Mouse (Mus musculus): ENCODE data around the gene Gucd1. TPM values are rescaled to one million over a fixed set of nuclear protein-coding genes. Genes with fewer than 3 reads are reported as not detected.
A peak's percentile ranks its signal among the peaks of the same experiment; 100 is the strongest.
"Not testable (repeated sequence)": the region's sequence is repeated elsewhere in the genome, so short reads cannot be mapped to it uniquely, and the experiment has no call there.

Gene Gucd1
- polyA plus RNA-seq, 1 experiment from 2014 or later, result 23.6 TPM

GRCm38 (mm10) chr10:75456061-75456831 lies 61.5 kb downstream of the Gucd1 start:
- peak; percentile 79 for ATAC-seq (ENCODE audit: borderline replicate concordance, extremely low read depth, low FRiP score, low TSS enrichment)
- H3K4me2 ChIP-seq, H3K4me3 ChIP-seq, H3K9me3 ChIP-seq, H3K9ac ChIP-seq, H3K27me3 ChIP-seq, H3K36me3 ChIP-seq: not testable (repeated sequence)
- H3K27ac ChIP-seq, result peak overlapping the region; percentile 67
- WGBS, result 34% methylated on average over 14 of the region's 18 CpGs
- peaks cover 19% of the 10 kb centered on the region for H3K4me1 ChIP-seq

- ATAC-seq (ENCODE audit: borderline replicate concordance, extremely low read depth, low FRiP score, low TSS enrichment), result peak; percentile 82
- whole genome bisulfite sequencing, result 15% methylated on average over 10 of the region's 10 CpGs
- H3K4me1 ChIP-seq, result peaks cover 47% of the 10 kb centered on the region
- H3K4me3 ChIP-seq, result no peak overlapping the region
- H3K4me2 ChIP-seq, result peak overlapping the region; percentile 9; the same call in 1 of the 2 replicates
- no peaks in the 10 kb centered on the region for H3K9me3 ChIP-seq
- H3K36me3 ChIP-seq, result no peaks in the 10 kb centered on the region
- H3K27me3 ChIP-seq, result no peaks in the 10 kb centered on the region
- H3K27ac ChIP-seq, result peak overlapping the region; percentile 85
- H3K9ac ChIP-seq, result no peak overlapping the region
Observed at GRCm38 (mm10) chr10:75451036-75451786, 66.6 kb downstream of the Gucd1 start.

GRCm38 (mm10) chr10:75450331-75450730 lies 67.4 kb downstream of the Gucd1 start:
- no peak overlapping the region for H3K4me2 ChIP-seq
- no peak for ATAC-seq (ENCODE audit: borderline replicate concordance, extremely low read depth, low FRiP score, low TSS enrichment)
- H3K27me3 ChIP-seq, result no peaks in the 10 kb centered on the region
- no peaks in the 10 kb centered on the region for H3K36me3 ChIP-seq
- no peak overlapping the region for H3K4me3 ChIP-seq
- 87% methylated on average over 8 of the region's 8 CpGs for WGBS
- H3K27ac ChIP-seq, result peak overlapping the region; percentile 85
- H3K4me1 ChIP-seq, result peaks cover 45% of the 10 kb centered on the region
- no peak overlapping the region for H3K9ac ChIP-seq
- no peaks in the 10 kb centered on the region for H3K9me3 ChIP-seq

- Histone ChIP-seq H3K9ac (no peak overlapping the region), H3K9me3 (no peaks in the 10 kb centered on the region), H3K36me3 (no peaks in the 10 kb centered on the region), H3K4me3 (no peak overlapping the region), H3K4me2 (no peak overlapping the region), H3K27me3 (no peaks in the 10 kb centered on the region), H3K27ac (no peak overlapping the region), H3K4me1 (peaks cover 58% of the 10 kb centered on the region)
- WGBS, result 75% methylated on average over 6 of the region's 6 CpGs
- ATAC-seq (ENCODE audit: borderline replicate concordance, extremely low read depth, low FRiP score, low TSS enrichment), result no peak
Observed at GRCm38 (mm10) chr10:75448806-75449420, 68.9 kb downstream of the Gucd1 start.

GRCm38 (mm10) chr10:75447489-75447888 lies 70.3 kb downstream of the Gucd1 start:
- no peak for ATAC-seq (ENCODE audit: borderline replicate concordance, extremely low read depth, low FRiP score, low TSS enrichment)
- no peaks in the 10 kb centered on the region for H3K27me3 ChIP-seq
- WGBS, result 78% methylated on average over 11 of the region's 11 CpGs
- H3K36me3 ChIP-seq, result no peaks in the 10 kb centered on the region
- H3K4me3 ChIP-seq, result no peak overlapping the region
- H3K9ac ChIP-seq, result no peak overlapping the region
- H3K9me3 ChIP-seq, result no peaks in the 10 kb centered on the region
- H3K4me1 ChIP-seq, result peaks cover 58% of the 10 kb centered on the region
- 0 out of 2 replicates have a peak overlapping the region, but pooled peaks have one; percentile 16 for H3K27ac ChIP-seq
- H3K4me2 ChIP-seq, result no peak overlapping the region

- Histone ChIP-seq H3K27ac (peak overlapping the region; percentile 56), H3K4me1 (peaks cover 50% of the 10 kb centered on the region), H3K4me3 (no peak overlapping the region), H3K9ac (no peak overlapping the region), H3K4me2 (0 out of 2 replicates have a peak overlapping the region, but pooled peaks have one; percentile 4), H3K36me3 (no peaks in the 10 kb centered on the region), H3K27me3 (no peaks in the 10 kb centered on the region), H3K9me3 (no peaks in the 10 kb centered on the region)
- peak; percentile 46; the same call in 1 of the 2 replicates for ATAC-seq (ENCODE audit: borderline replicate concordance, extremely low read depth, low FRiP score, low TSS enrichment)
- WGBS, result 62% methylated on average over 13 of the region's 13 CpGs
Observed at GRCm38 (mm10) chr10:75446501-75447083, 71.2 kb downstream of the Gucd1 start.

- H3K27ac ChIP-seq, result peak overlapping the region; percentile 47
- H3K4me2 ChIP-seq, result no peak overlapping the region
- WGBS, result 32% methylated on average over 8 of the region's 8 CpGs
- H3K9me3 ChIP-seq, result no peaks in the 10 kb centered on the region
- H3K4me1 ChIP-seq, result peaks cover 34% of the 10 kb centered on the region
- no peak overlapping the region for H3K9ac ChIP-seq
- no peaks in the 10 kb centered on the region for H3K36me3 ChIP-seq
- ATAC-seq (ENCODE audit: borderline replicate concordance, extremely low read depth, low FRiP score, low TSS enrichment), result no peak
- H3K4me3 ChIP-seq, result no peak overlapping the region
- no peaks in the 10 kb centered on the region for H3K27me3 ChIP-seq
Observed at GRCm38 (mm10) chr10:75445030-75445429, 72.7 kb downstream of the Gucd1 start.

GRCm38 (mm10) chr10:75444111-75444826 lies 73.5 kb downstream of the Gucd1 start:
- Histone ChIP-seq H3K4me2 (no peak overlapping the region), H3K4me3 (no peak overlapping the region), H3K27me3 (no peaks in the 10 kb centered on the region), H3K9ac (no peak overlapping the region), H3K36me3 (no peaks in the 10 kb centered on the region), H3K27ac (no peak overlapping the region; the same call in 1 of the 2 replicates), H3K9me3 (no peaks in the 10 kb centered on the region), H3K4me1 (peaks cover 35% of the 10 kb centered on the region)
- ATAC-seq (ENCODE audit: borderline replicate concordance, extremely low read depth, low FRiP score, low TSS enrichment), result 0 out of 2 replicates have a peak, but pooled peaks have one; percentile 25
- WGBS, result 70% methylated on average over 19 of the region's 19 CpGs

- H3K36me3 ChIP-seq, result no peaks in the 10 kb centered on the region
Observed at GRCm38 (mm10) chr10:75443017-75443416, 74.8 kb downstream of the Gucd1 start.

GRCm38 (mm10) chr10:75441800-75442199 lies 76.0 kb downstream of the Gucd1 start:
- H3K4me1 ChIP-seq, result peaks cover 34% of the 10 kb centered on the region
- H3K4me3 ChIP-seq, result no peak overlapping the region
- H3K27me3 ChIP-seq, result no peaks in the 10 kb centered on the region
- no peak for ATAC-seq (ENCODE audit: borderline replicate concordance, extremely low read depth, low FRiP score, low TSS enrichment)
- WGBS, result 55% methylated on average over 4 of the region's 4 CpGs
- H3K27ac ChIP-seq, result no peak overlapping the region
- H3K9me3 ChIP-seq, result no peaks in the 10 kb centered on the region
- no peak overlapping the region for H3K9ac ChIP-seq
- no peaks in the 10 kb centered on the region for H3K36me3 ChIP-seq
- H3K4me2 ChIP-seq, result no peak overlapping the region

More at GRCm38 (mm10) chr10:75443017-75443416, 74.8 kb downstream of the Gucd1 start:
- 80% methylated on average over 4 of the region's 4 CpGs for WGBS
- Histone ChIP-seq H3K4me3 (no peak overlapping the region), H3K9ac (no peak overlapping the region), H3K27me3 (no peaks in the 10 kb centered on the region), H3K4me2 (no peak overlapping the region), H3K27ac (no peak overlapping the region), H3K4me1 (peaks cover 37% of the 10 kb centered on the region), H3K9me3 (no peaks in the 10 kb centered on the region)
- ATAC-seq (ENCODE audit: borderline replicate concordance, extremely low read depth, low FRiP score, low TSS enrichment), result no peak

GRCm38 (mm10) chr10:75440756-75441155 lies 77.0 kb downstream of the Gucd1 start:
- H3K4me2 ChIP-seq, result no peak overlapping the region
- no peaks in the 10 kb centered on the region for H3K27me3 ChIP-seq
- ATAC-seq (ENCODE audit: borderline replicate concordance, extremely low read depth, low FRiP score, low TSS enrichment), result no peak
- no peak overlapping the region for H3K9ac ChIP-seq
- H3K4me3 ChIP-seq, result no peak overlapping the region
- H3K36me3 ChIP-seq, result no peaks in the 10 kb centered on the region
- WGBS, result 87% methylated on average over 3 of the region's 3 CpGs
- no peak overlapping the region for H3K27ac ChIP-seq
- peaks cover 30% of the 10 kb centered on the region for H3K4me1 ChIP-seq
- H3K9me3 ChIP-seq, result no peaks in the 10 kb centered on the region
